Mouse (Mus musculus) gastrocnemius, adult 8-10 months (tissue): ENCODE data around the gene Hpgd. TPM values are rescaled to one million over a fixed set of nuclear protein-coding genes. Genes with fewer than 3 reads are reported as not detected.
"Not testable (repeated sequence)": the region's sequence is repeated elsewhere in the genome, so short reads cannot be mapped to it uniquely, and the experiment has no call there.

Source experiments
- DNase-seq, 2 experiments: peaks; one replicate each; pipeline ENCODE4 v3.0.0; 2022; ENCODE audit warnings: low spot score in 2 of 2
- total RNA-seq, 4 experiments: library from RNA; stranded (reverse); gene quantifications; 2 replicates each; pipeline ENCODE4 v1.2.4; 2022

The Hpgd gene
- 1 to 10 TPM in 3 of 4 experiments, under 1 TPM in 1; 0.99 to 1.9 (median 1.5) TPM for total RNA-seq

DNA sequence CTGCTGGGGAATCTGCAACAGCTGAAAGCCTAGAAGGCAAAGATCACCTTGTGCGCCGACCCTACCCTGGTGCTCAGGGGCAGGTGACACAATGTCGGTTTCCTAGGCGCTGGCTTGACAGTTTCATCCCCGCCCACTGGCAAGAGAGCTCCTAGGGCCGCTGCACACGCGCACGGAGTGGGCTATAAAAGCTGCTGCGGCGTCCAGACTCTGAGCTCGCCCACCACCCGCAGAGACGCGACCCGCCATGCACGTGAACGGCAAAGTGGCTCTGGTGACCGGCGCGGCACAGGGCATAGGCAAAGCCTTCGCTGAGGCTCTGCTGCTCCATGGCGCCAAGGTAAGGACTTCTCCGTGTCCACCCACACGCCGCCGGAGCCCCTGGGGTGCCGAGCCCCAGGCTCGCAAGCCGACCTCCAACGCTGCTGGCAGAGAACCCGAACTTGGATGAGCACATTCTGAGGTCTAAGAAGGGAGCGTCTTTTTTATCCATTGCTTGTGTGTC lies at the start of gene Hpgd:
Hpgd (plus strand) TSS at position 213 of the 505 bp plus-strand sequence.
- peak in 1 of 2 experiments; percentile 6 for DNase-seq

DNA sequence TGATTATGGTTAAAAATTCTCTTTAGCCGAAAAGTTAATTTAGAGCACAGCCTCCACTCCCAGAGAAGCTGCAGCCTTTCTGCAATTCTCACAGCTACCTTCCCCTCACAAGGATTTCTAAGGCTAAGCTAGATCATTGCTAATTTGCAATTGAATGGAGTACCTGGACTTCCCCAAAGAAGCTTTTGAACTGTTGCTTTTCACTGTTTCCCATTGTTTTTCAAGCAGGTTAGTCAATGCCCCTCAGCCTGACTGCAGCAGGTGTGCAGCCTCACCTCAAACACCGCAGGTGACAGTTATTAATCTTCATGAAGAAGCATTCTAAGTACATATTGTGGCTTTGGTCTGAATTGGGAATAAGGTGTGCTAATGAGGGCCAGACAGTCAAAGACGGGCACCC lies 42.7 kb upstream of the Hpgd start:
- DNase-seq: not testable (repeated sequence)

DNA sequence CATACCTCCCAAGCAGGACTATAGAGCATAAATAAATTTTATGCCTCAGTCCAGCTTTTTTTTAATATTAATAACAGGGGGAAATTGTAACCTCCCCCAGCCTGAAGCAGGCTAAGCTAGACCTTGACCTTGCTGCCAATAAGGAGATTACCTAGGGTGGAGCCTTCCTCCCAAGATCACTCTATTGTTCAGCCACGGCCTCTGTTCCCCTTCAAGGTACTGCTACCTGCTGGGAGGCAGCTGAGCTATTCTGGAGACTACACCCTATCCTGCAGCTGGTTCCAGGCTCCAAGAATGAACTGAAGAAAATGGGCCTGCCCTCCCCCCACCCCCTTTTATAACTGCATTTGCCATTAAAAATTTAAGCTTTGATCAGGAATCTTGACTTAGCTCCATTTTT lies 42.1 kb upstream of the Hpgd start:
- DNase-seq: no peak

DNA sequence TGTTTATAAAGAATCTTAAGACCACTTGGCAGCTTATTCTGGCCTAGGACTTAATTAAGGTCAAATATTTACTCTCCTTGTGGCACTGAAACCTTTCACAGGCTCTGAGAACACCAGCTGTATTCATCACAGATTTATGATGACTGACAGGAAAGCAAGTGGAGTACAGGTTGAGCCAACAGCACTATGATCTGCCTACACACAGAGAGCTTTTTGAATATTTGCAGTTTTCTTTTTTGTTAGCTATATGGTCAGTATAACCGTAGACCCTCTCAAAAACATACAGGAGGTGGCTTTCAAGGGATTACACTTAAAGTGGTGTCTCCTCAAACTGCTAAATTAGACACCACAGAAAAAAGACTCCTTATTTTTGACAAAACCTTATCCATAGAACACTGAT lies 33.2 kb upstream of the Hpgd start:
- no peak for DNase-seq

DNA sequence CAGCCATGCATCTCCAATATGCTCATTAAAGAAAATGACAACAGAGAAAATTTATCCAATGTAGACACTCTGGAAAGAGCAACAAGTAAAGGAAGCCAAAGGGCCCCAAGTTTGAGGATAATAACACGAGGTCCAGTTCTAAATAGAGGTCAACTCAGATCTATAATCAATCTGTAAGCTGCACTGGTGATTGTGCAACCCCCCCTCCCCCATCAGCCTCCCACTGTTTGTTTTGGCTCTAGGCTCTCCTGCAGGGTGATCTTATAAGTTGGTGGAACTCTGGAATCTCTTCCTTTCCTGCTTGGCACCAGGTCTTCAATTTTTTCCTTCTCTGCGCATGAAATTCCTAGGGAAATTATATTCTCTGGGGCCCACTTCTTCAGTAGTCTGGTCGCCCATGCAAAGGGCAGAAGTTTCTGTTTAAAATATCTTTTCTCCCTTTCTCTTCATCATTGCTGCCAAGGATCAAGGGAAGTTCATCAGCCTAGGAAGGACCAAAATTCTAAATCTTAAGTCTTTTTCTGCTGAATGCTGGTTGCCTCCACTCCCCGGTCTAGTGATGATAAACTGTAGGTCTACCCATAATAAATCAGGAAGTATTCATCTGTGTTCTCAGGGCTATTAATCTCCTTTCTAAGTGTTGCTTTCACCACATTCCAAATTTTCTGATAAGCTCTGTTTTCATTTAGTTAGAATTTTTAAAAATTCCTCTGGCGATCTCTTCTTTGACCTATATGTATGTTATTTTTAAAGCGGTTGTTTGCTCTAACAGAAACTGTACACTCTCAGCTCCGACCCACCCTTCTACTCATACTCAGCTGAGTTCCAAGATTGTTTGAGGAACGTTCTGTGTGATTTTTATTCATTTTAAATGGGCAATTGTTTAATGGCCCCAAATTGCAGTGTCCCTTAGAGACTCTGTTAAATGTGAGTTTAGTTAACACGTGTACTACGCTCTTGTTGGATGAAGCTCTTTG lies 24.4 kb upstream of the Hpgd start:
- no peak for DNase-seq

DNA sequence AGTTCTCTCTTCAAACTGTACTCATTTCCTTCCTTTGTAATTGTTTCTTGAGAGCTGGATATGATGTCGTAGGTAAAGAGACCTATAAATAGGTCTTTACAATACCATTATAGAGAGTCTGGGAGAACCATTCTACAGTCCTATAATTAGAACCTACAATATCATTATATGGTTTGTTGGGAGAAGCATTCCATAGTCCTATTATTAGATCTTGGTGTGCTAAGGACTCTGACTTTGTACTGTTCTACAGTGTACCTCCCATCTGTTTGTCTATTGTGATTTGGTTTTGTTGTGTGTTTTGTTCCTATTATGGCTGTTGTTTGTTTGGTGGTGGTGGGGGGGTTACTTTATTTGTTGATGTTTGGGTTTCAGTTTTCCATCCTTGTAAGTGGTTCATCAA lies 21.5 kb upstream of the Hpgd start:
- DNase-seq: no peak

DNA sequence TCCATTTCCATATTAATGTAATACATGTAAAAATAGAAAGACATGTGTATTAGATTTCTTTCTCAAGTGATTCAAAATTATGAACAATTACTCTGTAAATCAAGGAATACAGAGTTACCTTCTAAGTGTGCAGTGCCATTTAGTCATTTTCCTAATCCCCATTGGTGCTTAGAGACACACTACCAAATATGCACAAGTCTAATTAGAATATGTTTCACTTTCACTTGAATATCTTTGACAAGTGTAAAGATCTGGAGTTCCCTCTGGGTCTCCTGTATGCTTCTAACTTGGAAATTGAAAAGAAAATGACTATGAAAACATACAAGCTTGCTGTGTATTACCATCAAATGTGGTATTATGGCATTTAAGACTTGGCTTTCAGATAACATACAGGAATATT lies 19.1 kb upstream of the Hpgd start:
- no peak for DNase-seq

DNA sequence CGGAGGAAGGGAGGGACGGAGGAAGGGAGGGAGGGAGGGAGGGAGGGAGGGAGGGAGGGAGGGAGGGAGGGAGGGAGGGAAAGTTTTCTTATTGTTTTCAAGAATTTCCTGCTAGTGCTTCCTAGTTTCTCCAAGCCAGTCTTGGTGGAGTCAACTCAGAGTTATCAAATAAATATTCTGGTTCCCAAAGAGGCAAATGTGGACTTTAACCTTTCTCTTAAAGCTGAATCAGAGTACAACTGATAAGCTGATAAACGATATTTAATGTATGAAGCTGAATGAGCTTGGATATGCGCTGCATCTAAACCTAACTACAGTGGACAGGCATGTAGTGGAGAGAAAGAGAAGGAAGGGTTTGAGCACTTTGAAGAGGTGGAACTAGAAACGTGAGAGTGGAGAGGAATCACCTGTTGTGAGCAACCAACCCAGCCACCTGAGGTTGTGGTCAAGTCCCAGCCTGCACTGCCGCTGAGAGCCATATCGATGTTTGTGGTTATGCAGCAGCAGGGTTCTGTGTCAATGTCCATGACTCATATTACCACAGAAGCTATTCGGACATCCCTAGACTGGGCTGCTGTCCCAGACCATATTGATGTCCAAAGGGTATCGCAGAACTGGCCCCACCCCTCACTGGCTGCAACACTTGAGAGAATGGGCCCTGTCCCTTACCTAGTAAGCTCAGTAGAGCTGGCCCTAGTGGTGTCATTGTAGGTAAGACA lies 16.4 kb upstream of the Hpgd start:
- DNase-seq: peak; percentile 8 to 26

DNA sequence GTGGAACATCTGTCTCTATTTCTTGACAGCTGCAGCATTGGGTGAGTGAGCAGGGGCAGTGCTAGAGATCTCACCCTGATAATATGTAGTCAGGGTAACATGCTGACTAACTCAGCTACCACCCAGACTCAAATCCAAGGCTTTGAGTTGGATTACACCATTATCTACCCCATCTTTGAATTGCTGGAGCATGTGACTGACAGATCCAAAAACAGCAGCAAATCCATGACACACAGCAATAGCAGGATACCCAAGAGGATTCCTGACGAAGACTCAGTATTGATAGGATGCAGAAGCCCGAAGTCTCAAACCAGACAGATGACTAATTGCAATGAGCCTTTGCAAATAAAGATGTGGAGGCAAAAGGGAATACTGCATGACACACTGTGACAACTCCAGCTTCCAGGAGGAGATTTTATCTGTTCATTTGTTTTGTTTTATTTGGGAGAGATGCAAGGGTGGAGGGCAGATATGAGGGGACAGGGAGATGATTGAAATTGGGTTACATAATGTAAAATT lies 15.8 kb upstream of the Hpgd start:
- no peak for DNase-seq

DNA sequence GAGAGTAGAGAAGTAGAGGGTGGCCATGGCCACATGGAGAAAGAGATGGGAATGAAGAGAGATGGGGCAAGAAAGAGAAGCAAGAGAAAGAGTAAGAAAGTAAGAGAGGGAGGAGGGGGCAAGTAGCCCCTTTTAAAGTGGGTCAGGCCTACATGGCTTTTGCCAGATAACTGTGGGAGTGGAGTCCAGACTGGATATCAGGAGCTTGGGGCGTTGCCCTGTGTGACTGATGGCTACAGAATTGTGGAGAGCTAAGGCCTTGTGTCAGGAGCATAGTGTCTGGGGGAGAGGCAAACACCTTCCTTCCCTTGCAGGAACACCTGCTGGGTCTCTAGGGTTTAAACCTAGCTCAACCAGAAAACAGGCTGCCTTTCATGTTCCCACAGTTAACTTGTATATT lies 10.4 kb upstream of the Hpgd start:
- DNase-seq: no peak

DNA sequence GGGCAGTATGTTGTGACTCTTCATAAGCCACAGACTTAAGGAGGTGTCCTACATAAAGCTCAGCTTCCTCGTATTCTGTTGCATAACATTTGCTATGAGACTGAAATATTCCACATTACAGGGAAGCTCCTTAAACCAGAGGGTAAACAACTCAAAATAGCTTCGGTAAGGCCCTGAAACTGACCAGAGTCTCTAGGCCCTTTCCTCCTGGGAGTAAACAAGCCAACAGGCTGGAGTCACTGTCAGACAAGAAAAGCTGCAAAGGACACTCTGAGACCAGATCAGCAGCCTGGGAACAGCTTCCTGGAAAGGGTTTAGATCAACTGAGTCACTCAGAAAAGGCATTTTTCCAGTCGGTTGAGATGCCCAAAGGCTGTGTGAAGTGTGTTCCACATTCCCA lies 9.4 kb upstream of the Hpgd start:
- no peak for DNase-seq

DNA sequence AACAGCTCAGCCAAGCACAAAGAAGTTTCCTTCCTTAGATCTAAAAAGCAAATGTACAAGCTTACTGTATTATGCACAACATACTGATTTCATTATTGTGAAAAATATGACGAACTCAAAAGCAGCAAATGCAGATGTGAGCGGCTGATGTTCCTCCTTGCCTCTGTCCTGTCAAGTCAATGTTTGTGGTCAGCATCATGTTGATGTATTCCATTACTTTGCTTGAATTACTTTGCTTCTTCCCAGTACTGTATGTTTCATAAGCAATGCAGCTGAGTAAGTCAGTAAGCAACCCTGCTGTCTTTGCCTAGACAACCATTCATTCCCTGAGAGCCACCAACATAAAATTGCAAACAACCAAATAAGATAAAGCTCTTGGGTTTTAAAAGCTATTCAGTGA lies 7.7 kb upstream of the Hpgd start:
- DNase-seq: no peak

DNA sequence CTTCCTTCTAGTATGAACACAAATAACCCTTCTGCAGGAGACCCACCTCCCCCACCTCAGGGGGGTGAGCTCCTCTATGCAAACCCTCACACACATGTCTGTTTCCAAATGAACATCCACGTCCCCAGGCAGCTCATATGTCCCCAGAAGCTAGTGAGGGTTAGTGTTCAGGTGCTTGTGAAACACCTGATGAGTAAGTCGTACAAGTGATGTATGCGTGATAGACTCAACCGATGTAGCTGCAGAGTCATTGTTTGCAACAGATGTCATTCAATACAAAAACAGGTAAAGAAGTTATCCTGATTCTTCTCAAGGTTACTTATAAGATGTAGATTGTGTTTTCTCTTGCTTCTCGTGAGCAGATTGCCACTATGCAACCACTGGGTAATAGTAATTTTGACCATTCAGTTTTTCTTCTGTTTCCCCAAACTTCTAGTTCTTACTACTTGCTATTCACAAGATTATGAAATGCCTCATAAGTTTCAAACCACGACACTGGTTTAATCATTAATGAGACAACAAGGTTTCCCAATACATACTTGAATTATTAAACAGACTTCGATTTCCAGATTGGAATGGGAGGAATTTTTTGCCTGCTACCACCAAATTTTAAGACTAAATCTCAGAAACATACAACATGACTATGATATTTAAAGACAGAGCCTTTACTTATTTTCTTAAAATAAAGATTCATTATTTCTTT lies 6.9 kb upstream of the Hpgd start:
- no peak for DNase-seq

DNA sequence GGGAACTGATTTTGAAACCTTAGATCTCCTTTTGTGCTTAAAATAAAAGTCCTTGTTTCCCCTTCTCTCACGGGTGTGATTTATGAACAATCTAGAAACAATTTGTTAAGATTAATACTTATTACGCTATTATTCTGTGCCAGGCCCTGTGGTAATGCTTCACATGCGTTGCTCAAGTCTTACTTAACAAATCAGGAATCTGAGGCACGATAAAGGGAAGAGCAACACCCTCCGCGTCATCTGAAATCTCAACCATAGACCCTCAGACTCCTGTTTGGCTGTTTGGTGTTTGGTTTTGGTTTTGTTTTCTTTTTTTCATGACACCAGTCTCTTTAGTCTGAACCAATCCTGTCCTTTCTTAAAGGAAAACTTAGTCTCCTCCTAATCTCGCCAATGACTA lies 2.1 kb upstream of the Hpgd start:
- no peak for DNase-seq

DNA sequence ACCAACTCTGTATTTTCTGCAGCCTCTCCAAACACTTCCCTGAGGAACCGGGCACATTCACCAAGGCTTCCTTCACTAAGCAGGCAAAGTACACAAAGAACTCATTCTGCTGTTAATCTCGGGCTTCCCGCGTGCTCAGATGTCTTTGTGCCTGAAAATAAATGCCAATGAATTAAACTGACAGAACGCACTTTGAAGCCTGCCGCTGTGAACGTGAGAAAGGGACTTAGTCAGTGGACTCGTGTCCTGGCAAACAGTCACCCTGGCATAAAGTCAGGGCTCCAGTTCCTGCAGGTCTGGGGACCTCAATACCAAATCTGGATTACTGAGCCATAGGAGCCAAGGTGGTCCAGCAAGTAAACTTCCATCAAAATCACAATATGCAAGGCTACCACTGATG lies 905 bp upstream of the Hpgd start:
- no peak for DNase-seq

DNA sequence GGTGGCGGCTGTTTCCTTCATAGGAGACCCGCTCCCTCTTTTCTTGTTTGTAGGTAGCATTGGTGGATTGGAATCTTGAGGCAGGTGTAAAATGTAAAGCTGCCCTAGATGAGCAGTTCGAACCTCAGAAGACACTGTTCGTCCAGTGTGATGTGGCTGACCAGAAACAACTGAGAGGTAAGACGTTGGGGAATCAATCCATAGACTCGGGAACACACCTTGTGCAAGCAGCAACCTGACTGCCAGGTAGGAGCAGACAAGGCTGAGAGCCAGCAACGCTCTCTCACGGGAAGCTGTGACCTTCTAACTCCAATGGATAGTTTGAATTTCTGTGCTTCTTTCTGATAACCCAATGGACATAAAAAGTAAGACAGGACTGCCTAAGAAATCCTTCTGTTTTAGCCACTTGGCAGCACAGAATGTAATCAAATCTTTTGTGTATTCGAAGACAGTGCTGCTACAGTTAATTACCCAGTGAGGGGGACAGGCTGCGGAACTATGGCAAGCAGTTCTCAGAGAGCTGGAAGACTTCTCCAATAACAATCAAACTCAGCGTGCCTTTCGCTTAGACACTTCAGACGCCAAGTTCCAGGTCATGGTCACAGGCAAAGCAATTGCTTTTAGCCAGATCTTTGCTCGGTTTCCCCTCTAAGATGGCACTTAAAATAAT lies 636 bp downstream of the Hpgd start:
- DNase-seq: no peak

DNA sequence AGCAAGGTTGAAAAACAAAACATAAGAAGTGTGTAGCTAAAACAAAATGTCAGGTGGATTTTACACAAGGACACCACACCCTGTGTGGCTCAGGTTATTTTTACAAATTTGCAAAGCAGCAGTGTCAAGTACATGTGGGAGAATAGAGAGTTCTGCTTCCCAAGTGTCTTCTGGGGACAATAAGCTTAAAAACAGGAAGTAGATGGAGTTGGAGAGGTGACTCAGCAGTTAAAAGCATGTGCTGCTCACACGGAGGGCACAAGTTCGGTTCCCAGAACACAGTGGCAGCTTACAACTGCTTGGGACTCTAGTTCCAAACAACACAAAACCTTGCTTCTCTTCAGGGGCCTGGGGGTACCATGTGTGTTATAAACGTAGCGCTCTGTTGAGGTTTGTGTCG lies 5.0 kb downstream of the Hpgd start:
- DNase-seq: no peak

DNA sequence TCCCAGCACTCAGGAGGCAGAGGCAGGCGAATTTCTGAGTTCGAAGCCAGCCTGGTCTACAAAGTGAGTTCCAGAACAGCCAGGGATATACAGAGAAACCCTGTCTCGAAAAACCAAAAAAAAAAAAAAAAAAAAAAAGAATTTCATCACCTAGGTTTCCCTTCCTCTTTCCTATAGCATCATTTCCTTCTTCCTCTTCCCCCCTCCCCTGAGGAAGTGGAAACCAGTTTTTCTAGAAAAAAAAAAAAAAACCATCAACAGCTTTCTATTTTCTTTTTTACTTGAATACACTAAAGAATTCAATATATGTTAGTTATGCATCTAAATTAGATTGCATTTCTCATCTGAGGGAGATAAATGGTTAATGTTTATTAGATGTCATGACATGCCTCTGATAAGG lies 6.9 kb downstream of the Hpgd start:
- DNase-seq: not testable (repeated sequence)

DNA sequence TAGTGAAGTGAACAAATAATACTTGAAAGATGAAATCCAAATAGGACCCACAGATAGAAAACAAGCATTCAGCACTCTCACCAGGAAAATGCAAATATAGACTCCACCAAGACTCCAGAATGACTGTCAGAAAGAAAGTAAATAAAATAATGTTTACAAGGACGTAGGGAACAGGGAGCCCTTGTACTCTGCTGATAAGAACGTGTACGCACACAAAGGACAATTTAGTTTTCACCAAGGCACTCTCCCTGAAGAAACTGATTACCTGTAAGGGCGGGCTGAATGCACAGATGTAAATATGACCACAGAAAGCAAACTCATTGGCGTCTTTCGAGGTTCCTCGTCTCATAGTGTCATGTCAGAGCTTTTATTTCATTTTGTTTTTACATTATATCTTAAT lies 10.2 kb downstream of the Hpgd start:
- DNase-seq: no peak

DNA sequence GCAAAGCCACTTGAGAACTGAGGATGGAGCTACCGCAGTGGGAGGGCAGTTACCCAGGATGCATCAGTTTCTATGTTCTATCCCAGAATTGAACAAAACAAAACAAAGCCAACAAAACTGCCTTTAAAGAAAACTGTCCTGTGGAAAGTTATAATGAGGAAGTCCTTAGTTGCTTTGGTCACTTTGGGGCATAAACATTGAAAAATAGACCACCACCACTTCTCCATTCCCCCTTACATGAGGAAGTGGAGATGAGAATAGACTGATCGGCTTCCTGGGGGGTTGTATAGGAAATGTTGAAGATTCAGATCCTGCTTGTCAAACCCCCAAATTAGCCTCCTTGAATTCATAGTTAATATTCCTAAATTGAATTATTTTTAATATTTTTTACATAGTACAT lies 19.2 kb downstream of the Hpgd start:
- no peak for DNase-seq

DNA sequence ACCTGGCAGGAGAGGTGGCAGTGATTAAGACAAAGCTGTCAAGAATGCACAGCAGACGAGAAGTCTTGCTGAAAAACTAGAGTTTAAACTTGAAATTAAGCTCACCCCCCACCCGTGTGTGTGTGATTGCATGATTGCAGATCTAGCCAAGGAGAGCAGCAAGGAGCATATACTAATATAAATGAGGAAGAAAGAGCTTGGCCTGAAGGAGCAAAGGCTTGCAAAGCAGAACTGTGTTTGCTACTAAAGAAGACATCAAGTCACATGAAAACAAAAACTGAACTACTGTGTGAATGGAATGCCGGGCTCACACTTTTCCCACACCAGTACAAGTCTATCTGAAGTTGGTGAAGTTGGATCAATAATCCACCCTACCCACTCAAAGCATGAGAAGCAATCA lies 20.8 kb downstream of the Hpgd start:
- no peak for DNase-seq
